Mouse (Mus musculus): ENCODE measurements around the gene Tmed8.
"Not testable (repeated sequence)": the region's sequence is repeated elsewhere in the genome, so short reads cannot be mapped to it uniquely, and the experiment has no call there.

The Tmed8 gene

GRCm38 (mm10) chr12:87199973-87200586 lies at the start of gene Tmed8:
TSS of gene Tmed8 (minus strand) at chr12:87200454.
- peak; percentile 64 for DNase-seq (ENCODE audit: low read depth, low spot score)

GRCm38 (mm10) chr12:87238632-87239031 lies 38.4 kb upstream of the Tmed8 start, which contains the start of gene Noxred1:
TSS of gene Noxred1 (minus strand) at chr12:87238732.
- no peak for DNase-seq (ENCODE audit: low read depth, low spot score)

DNA sequence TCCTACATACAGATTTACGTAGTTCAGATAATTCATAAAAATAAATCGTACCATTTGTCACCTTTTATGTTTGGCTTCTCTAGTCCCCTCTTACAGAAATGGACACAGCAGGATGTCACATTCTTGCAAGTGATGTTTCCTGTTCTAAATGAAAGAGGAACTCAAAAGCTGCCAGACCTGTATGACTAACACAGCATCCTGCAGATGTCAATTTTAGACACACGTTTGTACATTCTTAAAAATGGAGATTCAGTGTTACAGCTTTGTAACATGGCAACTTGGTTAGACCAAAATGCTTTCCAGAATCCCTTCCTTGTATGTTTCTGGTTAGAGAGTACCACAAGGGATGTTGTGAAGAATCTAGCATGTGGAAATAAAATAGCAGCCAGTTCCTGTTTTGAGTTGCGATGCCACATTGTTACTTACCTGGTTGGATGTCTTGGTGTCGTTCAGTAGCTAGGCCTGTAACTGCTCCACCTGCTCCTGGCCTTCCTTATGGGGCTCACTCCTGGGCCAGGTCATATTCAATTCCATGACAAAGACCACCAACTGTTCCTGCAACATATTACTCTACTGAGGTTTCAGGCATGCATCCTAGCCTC lies 36.7 kb upstream of the Tmed8 start:
- no peak for DNase-seq (ENCODE audit: low read depth, low spot score)

- no peak for DNase-seq (ENCODE audit: low read depth, low spot score)
Measured at GRCm38 (mm10) chr12:87230379-87230895, 30.2 kb upstream of the Tmed8 start.

DNA sequence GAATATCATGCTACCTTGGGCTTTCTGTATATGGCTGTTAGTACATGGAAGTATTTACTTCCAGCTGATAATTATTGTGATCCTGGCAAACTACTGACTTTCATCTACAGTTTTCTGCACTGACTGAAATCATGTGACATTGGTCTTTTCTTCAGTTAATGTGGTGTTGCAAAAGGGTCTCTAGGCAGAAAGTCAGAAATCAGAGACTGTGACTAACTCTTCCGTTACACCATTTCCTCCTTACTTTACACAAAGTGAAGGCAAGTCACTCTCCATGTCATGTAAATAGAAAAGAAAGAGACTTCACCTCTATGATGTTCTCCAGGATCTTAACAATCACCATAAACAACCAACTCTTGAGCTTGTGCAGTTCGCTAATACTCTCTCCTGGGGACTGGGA lies 29.4 kb upstream of the Tmed8 start:
- no peak for DNase-seq (ENCODE audit: low read depth, low spot score)

- no peak for DNase-seq (ENCODE audit: low read depth, low spot score)
Measured at GRCm38 (mm10) chr12:87226801-87227200, 26.5 kb upstream of the Tmed8 start.

DNA sequence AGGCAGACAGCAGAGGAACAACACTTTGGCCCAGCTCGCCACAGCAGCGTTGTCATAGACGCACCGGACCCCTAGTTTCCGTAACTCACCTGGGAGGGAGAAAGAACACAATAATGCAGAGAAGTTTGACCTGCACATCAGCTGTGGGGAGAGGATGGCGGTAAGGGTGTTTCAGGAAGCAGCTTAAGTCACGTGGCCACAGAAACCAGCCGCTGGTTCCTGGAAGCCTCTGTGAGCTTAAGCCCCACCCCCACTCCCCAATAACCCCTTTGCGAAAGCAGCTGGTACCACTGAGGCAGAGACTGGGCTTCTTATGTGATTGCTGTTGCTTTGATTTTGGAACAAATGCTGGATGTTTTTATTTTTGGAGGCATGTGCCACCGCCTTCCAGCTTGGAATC lies 24.7 kb upstream of the Tmed8 start:
- no peak for DNase-seq (ENCODE audit: low read depth, low spot score)

DNA sequence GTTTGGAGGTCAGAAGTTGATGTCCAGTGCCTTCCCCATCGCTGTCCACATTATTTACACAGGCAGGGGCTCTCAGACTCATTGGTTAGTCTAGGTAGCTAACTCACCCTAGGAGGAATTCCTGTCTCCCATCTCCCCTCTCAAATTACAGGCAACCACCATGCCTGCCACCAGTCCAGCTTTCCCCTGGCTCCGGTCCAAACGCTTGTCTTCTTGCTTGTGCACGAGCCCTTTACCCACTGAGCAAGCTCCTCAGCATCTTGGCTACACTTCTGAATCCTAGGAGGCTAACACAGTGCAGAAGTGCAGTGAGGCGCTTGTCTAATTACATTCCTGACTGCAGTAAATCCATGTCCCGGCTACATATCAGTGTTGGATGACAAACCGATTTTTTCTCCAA lies 19.1 kb upstream of the Tmed8 start:
- no peak for DNase-seq (ENCODE audit: low read depth, low spot score)

GRCm38 (mm10) chr12:87217596-87217995 lies 17.3 kb upstream of the Tmed8 start:
- no peak for DNase-seq (ENCODE audit: low read depth, low spot score)

DNA sequence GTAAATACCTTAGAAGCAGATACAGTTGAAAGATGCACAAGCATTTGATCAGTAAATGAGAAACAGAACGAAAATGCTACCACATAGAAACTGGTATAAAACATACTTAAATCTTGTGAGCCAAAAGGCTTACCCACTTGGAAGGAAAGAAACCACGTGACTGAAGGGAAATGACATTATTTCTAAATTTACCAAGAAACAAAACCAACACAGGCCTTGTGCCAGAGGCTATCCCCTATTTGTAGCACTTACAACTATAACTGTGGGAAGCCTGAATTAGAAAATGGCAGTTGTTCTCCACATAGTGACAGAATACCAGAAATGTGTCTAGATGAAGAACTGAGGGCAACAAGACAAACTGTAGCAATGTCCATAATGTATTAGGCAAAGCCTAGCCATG lies 15.8 kb upstream of the Tmed8 start:
- DNase-seq (ENCODE audit: low read depth, low spot score), result no peak

DNA sequence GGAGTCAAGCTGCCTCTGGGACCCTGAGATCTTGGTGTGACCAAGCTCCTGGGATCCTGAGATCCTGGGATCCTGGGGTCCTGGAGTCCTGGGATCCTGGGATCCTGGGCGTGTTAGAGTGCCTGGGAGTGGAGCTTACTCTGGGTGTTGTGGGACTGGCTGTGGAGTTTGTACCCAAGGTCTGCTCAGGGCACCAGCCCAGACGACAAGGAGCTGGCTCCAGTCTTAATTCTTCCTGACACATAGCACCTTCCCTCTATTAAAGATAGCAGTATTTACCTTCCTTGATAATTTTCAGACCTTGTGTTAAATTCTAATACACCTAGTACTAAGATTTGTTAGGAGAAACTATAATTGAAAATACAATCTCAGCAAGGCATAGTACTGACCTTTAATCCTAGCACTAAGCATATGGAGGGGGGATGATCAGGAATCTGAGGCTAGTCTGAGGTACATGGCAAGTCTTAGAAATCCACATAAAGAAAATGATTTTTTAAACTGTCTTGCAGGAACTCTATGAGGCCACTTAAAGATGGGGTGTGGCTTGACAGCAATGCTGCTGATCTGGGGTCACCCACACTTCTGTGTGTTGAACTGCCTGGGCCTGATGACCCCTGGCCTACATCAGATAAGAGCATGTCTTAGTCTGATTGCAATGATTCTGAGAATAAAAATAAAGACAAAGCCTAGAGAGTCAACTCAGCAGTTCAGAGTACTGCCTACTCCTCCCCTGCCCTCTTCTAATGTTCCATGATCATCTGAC lies 12.8 kb upstream of the Tmed8 start:
- no peak for DNase-seq (ENCODE audit: low read depth, low spot score)

GRCm38 (mm10) chr12:87205789-87206188 lies 5.5 kb upstream of the Tmed8 start:
- DNase-seq (ENCODE audit: low read depth, low spot score), result not testable (repeated sequence)

- no peak for DNase-seq (ENCODE audit: low read depth, low spot score)
Measured at GRCm38 (mm10) chr12:87201694-87202093, 1.4 kb upstream of the Tmed8 start.

DNA sequence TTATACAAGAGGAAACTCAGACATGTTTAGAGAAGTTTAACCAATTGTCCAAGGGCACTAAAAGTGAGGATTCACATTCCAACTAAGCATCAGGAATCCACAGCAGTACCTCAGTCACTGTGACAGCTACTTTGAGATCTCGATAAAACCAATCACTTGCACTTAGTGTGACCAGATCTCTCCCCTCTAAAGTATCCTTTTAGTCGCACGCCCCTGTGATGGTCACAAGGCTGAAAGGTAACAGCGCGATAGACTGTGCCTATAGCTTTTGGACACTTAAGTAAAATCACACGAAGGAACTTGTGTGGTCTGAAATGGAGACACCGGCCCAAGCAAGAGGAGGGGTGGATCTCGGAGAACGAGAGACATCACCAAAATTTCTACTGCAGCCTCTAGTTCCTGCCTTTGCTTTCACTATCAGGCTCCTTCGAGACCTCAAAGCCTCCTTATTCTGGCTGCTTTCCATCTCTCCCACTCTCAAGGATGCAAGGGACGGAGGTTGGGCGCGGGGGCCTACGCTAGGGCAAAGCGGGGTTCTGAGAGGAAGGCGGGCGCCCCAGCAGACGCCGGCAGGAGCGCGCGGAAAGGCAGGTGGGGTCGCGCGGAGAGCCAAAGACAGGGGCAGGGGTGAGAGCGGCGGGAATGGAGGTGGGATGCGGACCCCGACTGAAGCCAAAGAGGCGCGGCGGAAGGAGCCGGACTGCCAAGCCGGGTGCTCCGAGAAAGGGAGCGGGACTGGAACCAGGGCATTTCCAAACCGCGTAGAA lies 865 bp downstream of the Tmed8 start, which contains the start of gene Samd15:
Gene Samd15, plus strand, starts transcription at position 518 of the 767 bp plus-strand sequence.
- peak; percentile 10 for DNase-seq (ENCODE audit: low read depth, low spot score)

GRCm38 (mm10) chr12:87198792-87199191 lies 1.5 kb downstream of the Tmed8 start:
- DNase-seq (ENCODE audit: low read depth, low spot score), result no peak

GRCm38 (mm10) chr12:87196310-87196709 lies 3.9 kb downstream of the Tmed8 start:
- DNase-seq (ENCODE audit: low read depth, low spot score), result no peak

- no peak for DNase-seq (ENCODE audit: low read depth, low spot score)
Measured at GRCm38 (mm10) chr12:87195069-87195468, 5.2 kb downstream of the Tmed8 start.

- DNase-seq (ENCODE audit: low read depth, low spot score), result no peak
Measured at GRCm38 (mm10) chr12:87193008-87193407, 7.2 kb downstream of the Tmed8 start.

DNA sequence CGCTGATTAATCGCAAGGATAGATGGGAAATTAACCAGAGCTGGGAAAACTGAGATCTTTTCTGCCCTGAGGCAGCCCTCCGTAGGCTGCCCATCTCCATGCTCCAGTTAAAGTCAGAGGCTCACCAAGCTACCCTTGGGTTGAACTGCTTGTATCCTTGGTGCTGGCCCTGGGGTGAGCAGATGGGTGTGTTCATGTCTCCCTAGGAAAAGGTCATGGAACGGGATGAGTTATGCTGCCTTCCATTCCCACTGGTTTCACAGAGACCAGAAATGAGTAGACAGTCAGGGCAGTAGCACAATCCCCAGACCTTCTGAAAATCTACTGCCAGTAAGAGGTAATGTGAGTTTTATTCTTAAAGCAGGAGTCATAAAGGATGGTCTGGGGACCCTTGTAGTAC lies 22.6 kb downstream of the Tmed8 start:
- DNase-seq (ENCODE audit: low read depth, low spot score), result no peak

DNA sequence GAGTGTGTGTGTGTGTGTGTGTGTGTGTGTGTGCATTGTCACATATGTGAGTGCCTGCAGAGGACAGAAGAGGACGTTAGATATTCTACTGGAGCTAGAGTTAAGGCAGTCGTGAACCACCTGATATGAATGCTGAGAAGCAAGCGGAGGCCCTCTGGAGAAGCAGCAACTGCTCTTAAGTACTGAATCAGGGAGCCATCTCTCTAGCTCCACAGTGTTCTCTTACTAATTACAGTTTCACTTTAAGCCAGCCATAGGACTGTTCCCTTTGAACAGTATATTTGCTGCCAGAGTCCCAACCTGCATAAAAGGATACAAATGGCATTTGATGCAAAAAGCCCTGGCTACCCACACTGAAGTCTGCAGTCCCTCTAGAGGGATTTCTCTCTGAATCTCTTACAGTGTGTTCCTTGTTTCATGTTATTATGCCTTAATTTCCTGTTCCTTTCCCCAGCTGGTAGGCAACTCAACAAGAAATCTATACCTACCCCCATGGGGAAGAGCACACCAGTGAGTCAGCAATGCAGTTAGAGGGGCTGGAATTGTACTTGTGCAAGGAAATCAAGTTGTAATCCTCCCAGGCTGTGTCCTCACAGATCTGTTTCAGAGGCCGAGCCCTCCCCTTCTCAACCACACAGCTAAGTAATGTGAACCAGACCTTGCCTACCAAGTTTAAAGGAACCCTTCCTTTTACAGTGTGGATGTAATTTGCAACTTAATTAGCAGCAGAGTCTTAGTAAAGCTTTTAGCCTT lies 24.9 kb downstream of the Tmed8 start:
- DNase-seq (ENCODE audit: low read depth, low spot score), result no peak

DNA sequence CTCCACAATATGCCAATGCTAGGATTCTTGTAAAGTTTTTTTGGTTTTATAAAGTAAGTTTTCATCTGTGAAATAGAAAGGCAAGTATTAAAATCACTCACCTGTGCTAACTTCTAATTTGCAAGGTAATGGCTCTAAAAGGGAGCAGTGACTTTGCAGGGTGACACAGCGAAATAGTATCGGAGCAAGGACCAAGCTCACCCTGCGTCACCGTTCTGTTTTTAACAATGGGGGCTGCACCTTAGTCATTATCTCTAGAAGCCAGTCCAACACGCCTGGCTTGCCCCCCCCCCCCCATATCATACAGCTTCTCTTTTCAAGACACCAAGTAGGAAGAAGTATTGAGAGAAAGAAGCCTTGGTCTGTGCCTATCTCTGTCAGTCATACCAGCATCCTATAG lies 39.4 kb downstream of the Tmed8 start:
- DNase-seq (ENCODE audit: low read depth, low spot score), result no peak
